Mouse (Mus musculus): ENCODE data around the gene Plekhj1. TPM values are rescaled to one million over a fixed set of nuclear protein-coding genes. Genes with fewer than 3 reads are reported as not detected.
"Not testable (repeated sequence)": the region's sequence is repeated elsewhere in the genome, so short reads cannot be mapped to it uniquely, and the experiment has no call there.

Gene Plekhj1
- polyA plus RNA-seq, 1 experiment: 79.2 TPM

- peak; percentile 91 for DNase-seq (ENCODE audit: low spot score)
Measured at GRCm38 (mm10) chr10:80826151-80827062, 28.0 kb upstream of the Plekhj1 start, which contains the start of gene Oaz1. Oaz1 (plus strand) TSS chr10:80826656.

- DNase-seq (ENCODE audit: low spot score): no peak
Measured at GRCm38 (mm10) chr10:80824827-80825226, 26.4 kb upstream of the Plekhj1 start.

GRCm38 (mm10) chr10:80823847-80824643, 25.6 kb upstream of the Plekhj1 start:
- no peak for DNase-seq (ENCODE audit: low spot score)

- DNase-seq (ENCODE audit: low spot score): no peak
Measured at GRCm38 (mm10) chr10:80823316-80823715, 24.9 kb upstream of the Plekhj1 start.

GRCm38 (mm10) chr10:80822528-80822927, 24.1 kb upstream of the Plekhj1 start:
- DNase-seq (ENCODE audit: low spot score): no peak

- no peak for DNase-seq (ENCODE audit: low spot score)
Measured at GRCm38 (mm10) chr10:80821991-80822390, 23.6 kb upstream of the Plekhj1 start.

GRCm38 (mm10) chr10:80819406-80819805, 21.0 kb upstream of the Plekhj1 start:
- no peak for DNase-seq (ENCODE audit: low spot score)

GRCm38 (mm10) chr10:80818599-80819281, 20.3 kb upstream of the Plekhj1 start:
- no peak for DNase-seq (ENCODE audit: low spot score)

- not testable (repeated sequence) for DNase-seq (ENCODE audit: low spot score)
Measured at GRCm38 (mm10) chr10:80817955-80818354, 19.5 kb upstream of the Plekhj1 start.

GRCm38 (mm10) chr10:80817164-80817563, 18.7 kb upstream of the Plekhj1 start:
- DNase-seq (ENCODE audit: low spot score): no peak

GRCm38 (mm10) chr10:80816303-80816702, 17.9 kb upstream of the Plekhj1 start:
- DNase-seq (ENCODE audit: low spot score): not testable (repeated sequence)

GRCm38 (mm10) chr10:80814800-80815199, 16.4 kb upstream of the Plekhj1 start:
- no peak for DNase-seq (ENCODE audit: low spot score)

- DNase-seq (ENCODE audit: low spot score): no peak
Measured at GRCm38 (mm10) chr10:80813366-80813765, 14.9 kb upstream of the Plekhj1 start, which contains the start of gene Jsrp1. Jsrp1 (minus strand) TSS chr10:80813498.

GRCm38 (mm10) chr10:80812391-80813041, 14.1 kb upstream of the Plekhj1 start:
- DNase-seq (ENCODE audit: low spot score): no peak

GRCm38 (mm10) chr10:80810084-80810483, 11.7 kb upstream of the Plekhj1 start:
- DNase-seq (ENCODE audit: low spot score): no peak

- DNase-seq (ENCODE audit: low spot score): no peak
Measured at GRCm38 (mm10) chr10:80808985-80809632, 10.7 kb upstream of the Plekhj1 start.

- DNase-seq (ENCODE audit: low spot score): no peak
Measured at GRCm38 (mm10) chr10:80808099-80808984, 9.9 kb upstream of the Plekhj1 start.

GRCm38 (mm10) chr10:80807057-80807627, 8.7 kb upstream of the Plekhj1 start:
- no peak for DNase-seq (ENCODE audit: low spot score)

GRCm38 (mm10) chr10:80806341-80807056, 8.1 kb upstream of the Plekhj1 start:
- DNase-seq (ENCODE audit: low spot score): no peak

Measured in urinary bladder, adult 2 months (tissue).